Comparison of ENCODE assay signal across 20 mouse cellular contexts in the genomic region with DNA sequence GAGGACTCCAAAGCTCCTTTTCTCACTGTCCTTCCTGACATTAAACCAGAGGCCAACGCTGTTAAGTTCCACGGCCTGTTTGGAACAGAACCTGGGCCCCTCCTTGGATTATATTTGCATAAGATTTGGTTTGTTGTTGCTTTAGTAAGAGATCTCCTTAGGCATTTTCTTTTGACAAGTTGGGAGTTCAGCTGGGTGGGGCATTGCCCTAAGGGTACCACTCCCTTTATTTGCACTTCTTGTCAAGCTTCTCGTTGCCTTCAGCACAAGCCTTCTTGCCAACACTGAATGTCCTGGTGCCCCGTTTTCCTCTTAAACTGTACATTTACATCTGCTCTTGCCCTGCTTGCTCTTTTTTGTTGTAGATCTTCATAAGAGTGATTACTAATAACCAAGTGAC.
"Had no signal": no experiment of that assay in that cellular context is flagged by ENCODE, and none has a peak within 500 bp of the region (broad histone marks: within the 10 kb centered on the region; RNA-seq: fewer than 3 reads in every experiment).

No protein-coding gene starts in this region.

- H3K4me3 ChIP-seq: megakaryocyte, embryonic 14.5 days; midbrain, embryonic 12.5 days; myocyte; neural tube, embryonic 13.5 days; neural tube, embryonic 15.5 days had no signal

- H3K9ac ChIP-seq: liver, embryonic 14.5 days; lung, embryonic 14.5 days; midbrain, embryonic 12.5 days; neural tube, embryonic 13.5 days; neural tube, embryonic 15.5 days had no signal

- H3K4me2 ChIP-seq: lung, embryonic 14.5 days; midbrain, embryonic 12.5 days; neural tube, embryonic 13.5 days; neural tube, embryonic 15.5 days had no signal

- DNase-seq: lung, adult 18-20 months; lung, embryonic 14.5 days; lung, postnatal 14 days; lung, postnatal 4 days; midbrain, embryonic 14.5 days; retina, postnatal 1 day; right cerebral cortex, adult 18-20 months; right cerebral cortex, postnatal 25 days; right cerebral cortex, postnatal 4 days; spleen, adult 18-20 months; thymus, adult 2 months; thymus, postnatal 25 days; thymus, postnatal 4 days had no signal

- H3K27ac ChIP-seq: liver, embryonic 14.5 days; midbrain, embryonic 12.5 days; neural tube, embryonic 13.5 days; neural tube, embryonic 15.5 days had no signal

- H3K4me1 ChIP-seq: megakaryocyte, embryonic 14.5 days; midbrain, embryonic 12.5 days; neural tube, embryonic 13.5 days; neural tube, embryonic 15.5 days had no signal

- H3K36me3 ChIP-seq: midbrain, embryonic 12.5 days; neural tube, embryonic 13.5 days; neural tube, embryonic 15.5 days had no signal

- H3K27me3 ChIP-seq: megakaryocyte, embryonic 14.5 days; midbrain, embryonic 12.5 days; neural tube, embryonic 13.5 days; neural tube, embryonic 15.5 days had no signal

- H3K9me3 ChIP-seq: midbrain, embryonic 12.5 days; neural tube, embryonic 13.5 days; neural tube, embryonic 15.5 days had no signal

- ATAC-seq: midbrain, embryonic 16.5 days had no signal
